Mouse (Mus musculus) embryonic facial prominence, embryonic 10.5 days (tissue): ENCODE measurements at regions not wholly inside any gene's neighbourhood (a gene's known extent, or its start where the extent isn't known, plus 50 kb on each side); places are given as distances from the start of the nearest gene placed in this dataset.

Experiments
- DNase-seq: peaks from one replicate; pipeline ENCODE4 v3.0.0-alpha.2; 2017; ENCODE audit warnings: low spot score
- H3K27ac ChIP-seq: fragments of 300-500 bp; sonication (generic); replicated peaks from 2 replicates; pipeline ENCODE4 v1.5.1; 2016; ENCODE audit warnings: mild to moderate bottlenecking
- H3K27me3 ChIP-seq: fragments of 300-500 bp; sonication (generic); replicated peaks from 2 replicates; pipeline ENCODE4 v1.6.1; 2016; ENCODE audit warnings: low read depth, mild to moderate bottlenecking; ENCODE audit not compliant: poor library complexity, severe bottlenecking
- H3K36me3 ChIP-seq: fragments of 300-500 bp; sonication (generic); replicated peaks from 2 replicates; pipeline ENCODE4 v1.6.1; 2016; ENCODE audit warnings: mild to moderate bottlenecking, moderate library complexity
- H3K4me1 ChIP-seq: fragments of 300-500 bp; sonication (generic); 2 replicates; pipeline ENCODE4 v1.6.1; 2016
- H3K4me3 ChIP-seq: fragments of 300-500 bp; sonication (generic); 2 replicates; pipeline ENCODE4 v1.5.1; 2016; ENCODE audit warnings: mild to moderate bottlenecking, moderate library complexity
- H3K9me3 ChIP-seq: fragments of 300-500 bp; sonication (generic); 2 replicates; pipeline ENCODE4 v1.6.1; 2016; ENCODE audit warnings: mild to moderate bottlenecking
- WGBS: fragments of 180-500 bp; shearing (Covaris S2); methylation state at CpG from one replicate; pipeline ENCODE4 v1.1.7; 2016; 5-methylcytosine and 5-hydroxymethylcytosine counted together

DNA sequence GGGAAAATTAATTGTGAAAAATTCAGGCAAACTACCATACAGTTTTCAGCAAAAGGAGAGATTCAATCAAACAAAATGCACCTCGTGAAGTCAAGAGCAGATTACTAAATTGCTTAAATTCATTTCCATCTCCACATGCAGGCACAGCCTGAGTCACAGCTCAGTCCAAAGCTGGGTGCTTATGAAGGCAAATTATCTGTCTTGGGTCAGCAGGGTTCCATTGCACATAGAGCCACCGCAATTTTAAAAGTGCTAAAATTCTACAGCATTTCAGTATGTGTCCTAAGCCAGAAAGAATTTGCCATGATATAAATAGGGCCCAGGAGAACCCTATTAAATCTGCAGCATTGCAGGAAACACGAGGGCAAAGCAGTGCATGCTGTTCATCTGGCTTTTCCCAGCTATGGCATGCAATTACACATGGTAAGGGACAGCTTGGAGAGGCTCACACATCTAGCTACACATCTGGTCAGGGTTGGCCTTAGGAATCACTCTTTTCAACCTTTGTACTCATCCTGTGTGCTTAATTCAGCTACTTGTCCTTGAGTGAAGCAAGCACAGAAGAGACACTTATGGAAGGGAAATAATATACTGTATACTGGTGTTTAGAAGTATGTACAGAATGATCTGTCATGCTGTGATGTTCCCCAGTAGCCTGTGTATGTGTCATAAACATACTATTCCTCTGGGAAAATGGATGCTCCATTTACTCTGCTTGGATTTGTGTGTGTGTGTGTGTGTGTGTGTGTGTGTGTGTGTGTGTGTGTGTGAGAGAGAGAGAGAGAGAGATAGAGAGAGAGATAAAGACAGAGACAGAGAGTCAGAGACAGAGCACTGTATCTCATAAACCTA lies 271.0 kb upstream of the Myo3a start:
- DNase-seq: no peak
- no peak overlapping the region for H3K4me3 ChIP-seq
- no peak overlapping the region for H3K27ac ChIP-seq
- no peaks in the 10 kb centered on the region for H3K9me3 ChIP-seq
- 0 out of 2 replicates have a peak, but pooled peaks cover 6% of the 10 kb centered on the region for H3K4me1 ChIP-seq
- H3K27me3 ChIP-seq: no peaks in the 10 kb centered on the region
- WGBS: 71% methylated on average over 3 of the region's 3 CpGs
- H3K36me3 ChIP-seq: no peaks in the 10 kb centered on the region

DNA sequence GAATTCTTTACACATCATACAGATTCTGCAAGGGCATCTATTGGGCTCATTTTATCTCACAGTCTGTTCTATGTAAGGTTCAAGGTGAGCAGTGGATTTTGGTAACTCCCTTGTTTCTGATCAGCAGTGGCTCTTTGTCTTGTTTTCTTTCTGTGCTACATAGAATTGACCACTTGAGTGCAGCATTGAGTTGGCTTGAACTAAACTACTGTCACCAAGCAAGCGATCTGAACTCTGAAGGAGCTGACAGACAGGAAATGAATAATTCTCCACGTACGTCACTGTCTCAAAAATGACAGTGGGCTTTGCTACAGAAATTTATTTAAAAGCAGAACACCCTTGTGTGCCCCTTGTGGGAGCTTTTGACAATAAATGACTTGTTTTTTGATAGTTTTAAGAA lies 268.9 kb upstream of the Myo3a start:
- DNase-seq: peak; percentile 21
- H3K36me3 ChIP-seq: no peaks in the 10 kb centered on the region
- peak overlapping the region; percentile 31; the same call in 1 of the 2 replicates for H3K4me3 ChIP-seq
- no peak overlapping the region; the same call in 1 of the 2 replicates for H3K27ac ChIP-seq
- H3K27me3 ChIP-seq: no peaks in the 10 kb centered on the region
- H3K4me1 ChIP-seq: peaks cover 7% of the 10 kb centered on the region; the same call in 1 of the 2 replicates
- 2% methylated on average over 3 of the region's 3 CpGs for whole genome bisulfite sequencing
- no peaks in the 10 kb centered on the region for H3K9me3 ChIP-seq

DNA sequence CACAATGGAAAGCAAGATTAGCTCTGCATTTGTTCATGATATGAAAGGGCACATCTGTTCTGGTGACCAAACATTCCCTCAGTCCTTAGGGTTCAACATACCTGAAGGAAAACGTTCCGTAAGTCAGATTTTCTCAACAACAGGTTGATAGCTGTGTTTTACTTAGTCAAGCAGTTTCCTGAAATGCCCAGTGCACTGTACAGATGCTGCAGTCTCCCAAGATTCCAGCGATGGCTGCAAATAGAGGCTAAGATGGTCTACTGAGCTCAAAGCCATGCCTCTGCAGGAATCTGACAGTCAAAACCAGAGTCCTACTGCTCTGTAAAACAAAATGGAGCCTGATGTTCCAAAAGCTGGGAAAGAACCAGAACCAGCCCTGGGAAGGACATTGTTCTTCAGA lies 268.5 kb upstream of the Myo3a start:
- no peak for DNase-seq
- Histone ChIP-seq H3K36me3 (no peaks in the 10 kb centered on the region), H3K4me1 (peaks cover 11% of the 10 kb centered on the region), H3K9me3 (no peaks in the 10 kb centered on the region), H3K4me3 (0 out of 2 replicates have a peak overlapping the region, but pooled peaks have one; percentile 31), H3K27ac (no peak overlapping the region), H3K27me3 (no peaks in the 10 kb centered on the region)
- 54% methylated on average over 3 of the region's 3 CpGs for WGBS

DNA sequence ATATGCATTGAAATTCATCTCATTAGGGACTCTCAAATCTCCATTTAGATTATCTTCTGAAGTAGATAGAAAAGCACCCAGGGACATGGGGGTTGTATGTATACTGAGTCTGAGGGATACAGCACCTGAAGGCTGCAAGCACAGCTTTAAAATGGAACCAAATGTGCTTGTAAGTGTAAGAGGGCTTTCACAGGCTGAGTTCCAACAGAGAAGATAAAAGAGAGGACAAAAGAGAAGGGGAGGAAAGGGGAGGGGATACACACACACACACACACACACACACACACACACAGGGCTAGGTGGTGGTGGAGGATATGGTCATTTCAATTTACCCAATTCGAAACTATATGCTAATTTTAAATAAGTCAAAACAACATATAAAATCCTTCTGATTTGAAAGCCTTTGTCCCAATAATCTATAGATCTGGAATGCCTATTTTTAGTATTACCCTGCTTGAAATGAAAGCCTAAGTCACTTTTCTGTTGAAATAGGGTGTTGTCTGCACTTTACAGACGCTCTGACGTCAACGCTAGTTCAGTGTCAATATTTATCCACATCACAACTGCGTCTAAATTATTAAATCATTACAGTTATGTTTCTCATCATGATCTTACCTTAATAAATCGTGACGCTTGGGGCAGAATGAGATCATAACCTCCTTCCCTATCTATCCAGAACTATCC lies 263.8 kb upstream of the Myo3a start:
- Histone ChIP-seq H3K36me3 (no peaks in the 10 kb centered on the region), H3K27ac (0 out of 2 replicates have a peak overlapping the region, but pooled peaks have one; percentile 3), H3K9me3 (no peaks in the 10 kb centered on the region), H3K27me3 (no peaks in the 10 kb centered on the region), H3K4me3 (peak overlapping the region; percentile 37), H3K4me1 (peaks cover 16% of the 10 kb centered on the region)
- WGBS: 12% methylated on average over 7 of the region's 7 CpGs
- no peak for DNase-seq

DNA sequence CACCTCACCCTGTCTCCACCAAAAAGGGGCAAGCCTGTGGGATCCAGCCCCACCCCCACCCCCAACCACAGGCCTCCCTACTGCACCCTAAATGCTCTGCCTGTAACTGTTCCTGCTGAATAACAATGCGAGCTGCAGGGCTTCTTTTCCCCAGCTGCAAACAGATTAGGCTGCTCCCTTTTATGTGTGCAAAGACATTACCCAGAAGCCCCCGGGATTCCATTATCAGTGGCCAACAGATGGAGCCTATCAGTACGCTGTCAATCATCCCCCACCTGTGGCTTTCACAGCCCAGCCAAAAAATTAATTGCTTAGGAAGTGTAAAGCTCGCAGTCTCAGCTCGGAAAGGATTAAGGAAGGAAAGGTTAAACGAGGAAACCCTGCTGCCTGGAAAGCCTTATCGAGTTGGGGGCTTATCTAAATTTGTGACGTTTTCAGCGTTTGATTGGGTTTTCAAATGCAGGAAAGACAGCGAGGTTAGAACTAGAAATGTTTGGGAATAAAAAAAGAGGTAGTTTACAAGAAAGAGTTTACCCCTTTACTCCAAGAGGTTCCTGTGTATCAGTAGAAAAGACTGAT lies 263.2 kb upstream of the Myo3a start:
- H3K9me3 ChIP-seq: no peaks in the 10 kb centered on the region
- peak; percentile 52 for DNase-seq
- H3K27me3 ChIP-seq: no peaks in the 10 kb centered on the region
- 0 out of 2 replicates have a peak overlapping the region, but pooled peaks have one; percentile 3 for H3K27ac ChIP-seq
- 2% methylated on average over 10 of the region's 10 CpGs for WGBS
- H3K4me3 ChIP-seq: peak overlapping the region; percentile 37
- no peaks in the 10 kb centered on the region for H3K36me3 ChIP-seq
- peaks cover 11% of the 10 kb centered on the region for H3K4me1 ChIP-seq

DNA sequence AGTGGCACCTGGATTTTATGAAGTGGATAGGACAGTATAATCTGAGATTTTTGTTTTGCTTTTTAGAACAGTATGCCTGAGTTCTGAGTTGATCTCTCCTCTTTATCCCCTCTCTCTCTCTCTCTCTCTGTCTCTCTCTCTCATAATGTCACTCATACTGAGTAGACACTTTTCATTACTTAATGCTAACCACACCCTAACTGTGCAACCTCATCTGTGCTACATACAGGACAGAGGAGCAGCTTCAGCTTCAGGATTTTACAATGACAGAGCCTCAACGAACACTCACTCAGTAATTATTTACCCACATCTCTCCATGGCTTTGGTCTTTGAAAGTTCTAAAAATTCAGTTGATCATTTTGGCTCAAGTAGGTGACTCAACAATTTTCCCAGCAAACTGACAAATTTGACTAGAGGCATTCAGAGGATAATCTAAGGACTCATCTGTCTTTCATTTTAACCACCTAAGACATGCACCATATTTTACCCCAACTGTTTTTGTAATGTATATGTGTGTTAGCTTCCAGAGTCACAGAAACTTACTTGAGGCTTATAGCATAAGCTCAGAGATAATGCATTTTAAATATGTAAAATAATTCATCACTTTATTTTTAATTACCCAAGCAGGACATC lies 256.4 kb upstream of the Myo3a start:
- WGBS: 90% methylated on average over 1 of the region's 1 CpGs
- H3K4me3 ChIP-seq: no peak overlapping the region
- H3K27ac ChIP-seq: no peak overlapping the region
- no peaks in the 10 kb centered on the region for H3K4me1 ChIP-seq
- no peak for DNase-seq
- H3K27me3 ChIP-seq: no peaks in the 10 kb centered on the region
- no peaks in the 10 kb centered on the region for H3K9me3 ChIP-seq
- H3K36me3 ChIP-seq: no peaks in the 10 kb centered on the region

DNA sequence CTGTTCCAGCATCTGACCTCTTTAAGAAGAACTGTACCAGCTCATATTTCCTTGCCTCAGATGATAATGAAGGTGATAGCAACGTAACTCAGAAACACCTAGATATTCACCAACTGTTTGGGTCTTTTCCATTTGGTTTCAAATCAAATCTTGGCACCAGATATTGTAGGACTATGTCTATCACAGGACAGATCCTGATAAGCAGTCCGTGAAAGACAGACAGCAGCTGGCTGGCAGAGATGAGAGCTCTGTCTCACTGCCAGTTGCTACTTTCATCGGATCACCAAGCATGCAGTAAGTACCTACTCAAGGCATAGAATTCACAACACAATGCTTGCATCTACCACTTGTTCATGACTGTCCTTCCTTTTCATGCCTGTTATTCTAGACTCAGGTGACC lies 252.7 kb upstream of the Myo3a start:
- Histone ChIP-seq H3K9me3 (no peaks in the 10 kb centered on the region), H3K4me3 (no peak overlapping the region), H3K36me3 (no peaks in the 10 kb centered on the region), H3K4me1 (no peaks in the 10 kb centered on the region), H3K27me3 (no peaks in the 10 kb centered on the region), H3K27ac (no peak overlapping the region)
- DNase-seq: no peak
- 82% methylated on average over 3 of the region's 3 CpGs for WGBS

DNA sequence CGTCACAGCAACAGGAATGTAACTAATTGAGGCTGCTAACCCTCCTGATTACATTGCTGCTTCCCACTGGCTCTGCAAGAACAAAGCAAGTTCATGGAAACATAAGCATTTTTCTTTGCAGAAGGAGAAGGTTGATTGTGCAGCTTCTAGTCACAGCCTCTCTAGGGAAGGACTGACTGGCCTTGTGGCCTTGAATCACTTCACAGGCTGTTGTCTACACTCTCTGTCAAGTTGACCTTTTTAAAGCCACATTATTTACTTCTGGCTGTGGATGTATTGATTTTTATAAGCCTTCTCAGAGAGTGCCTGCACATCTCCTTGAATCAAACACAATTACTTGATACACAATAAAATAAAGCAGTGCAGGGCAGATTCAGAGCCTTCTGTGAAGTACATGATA lies 251.8 kb upstream of the Myo3a start:
- H3K27ac ChIP-seq: no peak overlapping the region
- DNase-seq: no peak
- 44% methylated on average over 1 of the region's 1 CpGs for WGBS
- no peaks in the 10 kb centered on the region for H3K36me3 ChIP-seq
- H3K27me3 ChIP-seq: no peaks in the 10 kb centered on the region
- H3K4me1 ChIP-seq: no peaks in the 10 kb centered on the region
- H3K4me3 ChIP-seq: no peak overlapping the region
- H3K9me3 ChIP-seq: no peaks in the 10 kb centered on the region

DNA sequence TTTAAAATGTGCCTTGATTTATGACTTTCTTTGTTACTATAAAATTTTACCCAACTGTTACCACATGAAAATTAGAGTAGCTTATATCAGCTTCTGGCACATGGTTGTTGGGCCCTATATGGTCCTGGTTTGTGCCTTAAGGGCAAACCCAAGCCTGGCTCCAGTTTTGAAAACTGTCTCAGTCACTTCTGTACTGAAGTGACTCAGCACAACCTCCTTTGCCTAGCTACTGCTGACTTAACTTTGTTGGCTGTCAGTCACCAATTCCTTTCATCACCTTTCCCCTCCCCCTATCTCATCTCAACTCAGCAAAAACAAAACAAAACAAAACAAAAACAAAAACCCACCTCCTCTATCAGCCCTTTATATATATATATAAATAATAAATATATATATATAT lies 251.0 kb upstream of the Myo3a start:
- Histone ChIP-seq H3K36me3 (no peaks in the 10 kb centered on the region), H3K4me3 (no peak overlapping the region), H3K27ac (no peak overlapping the region), H3K4me1 (no peaks in the 10 kb centered on the region), H3K27me3 (no peaks in the 10 kb centered on the region), H3K9me3 (no peaks in the 10 kb centered on the region)
- no peak for DNase-seq

DNA sequence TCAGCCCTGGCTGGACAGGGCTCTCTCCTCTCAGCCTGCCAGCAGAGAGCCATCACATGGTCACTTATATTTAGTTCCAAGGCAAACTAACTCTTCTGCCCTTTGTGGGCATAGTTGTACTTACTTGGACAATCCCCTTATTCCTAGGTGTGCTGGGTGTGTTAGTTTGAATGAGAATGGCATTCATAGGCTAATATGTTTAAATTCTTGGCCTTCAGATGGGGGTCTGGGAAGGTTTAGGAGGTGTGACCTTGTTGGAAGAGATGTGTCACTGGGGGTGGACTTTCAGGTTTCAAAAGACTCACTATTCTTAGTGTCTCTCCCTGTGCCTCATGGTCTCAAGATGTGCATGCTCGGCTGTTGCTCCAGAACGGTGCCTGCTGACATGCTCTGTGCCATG lies 250.5 kb upstream of the Myo3a start:
- Histone ChIP-seq H3K27ac (no peak overlapping the region), H3K4me1 (no peaks in the 10 kb centered on the region), H3K4me3 (no peak overlapping the region), H3K27me3 (no peaks in the 10 kb centered on the region), H3K36me3 (no peaks in the 10 kb centered on the region), H3K9me3 (no peaks in the 10 kb centered on the region)
- DNase-seq: no peak
- 81% methylated on average over 2 of the region's 2 CpGs for WGBS

DNA sequence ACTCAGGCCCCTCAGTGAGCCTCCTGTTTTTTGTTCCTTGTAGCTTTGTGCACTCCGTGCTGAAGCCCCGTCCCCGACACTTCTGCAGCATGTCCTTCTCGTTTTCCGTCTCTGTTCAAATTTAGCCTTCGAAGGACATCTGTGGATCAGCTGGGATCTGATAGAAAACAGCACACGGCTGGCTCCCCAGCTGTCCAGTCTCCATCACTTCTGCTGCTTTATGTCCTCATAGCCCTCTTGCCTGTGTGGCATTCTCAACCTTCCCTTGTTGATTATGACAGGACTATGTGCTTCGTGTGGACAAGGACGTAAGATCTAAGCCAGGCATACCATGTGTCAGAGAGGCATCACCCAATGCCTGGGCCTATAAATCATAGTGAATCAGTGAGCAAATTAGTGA lies 247.1 kb upstream of the Myo3a start:
- 85% methylated on average over 9 of the region's 9 CpGs for WGBS
- no peaks in the 10 kb centered on the region for H3K36me3 ChIP-seq
- no peaks in the 10 kb centered on the region for H3K9me3 ChIP-seq
- no peaks in the 10 kb centered on the region for H3K27me3 ChIP-seq
- no peaks in the 10 kb centered on the region for H3K4me1 ChIP-seq
- DNase-seq: no peak
- no peak overlapping the region for H3K27ac ChIP-seq
- H3K4me3 ChIP-seq: no peak overlapping the region

DNA sequence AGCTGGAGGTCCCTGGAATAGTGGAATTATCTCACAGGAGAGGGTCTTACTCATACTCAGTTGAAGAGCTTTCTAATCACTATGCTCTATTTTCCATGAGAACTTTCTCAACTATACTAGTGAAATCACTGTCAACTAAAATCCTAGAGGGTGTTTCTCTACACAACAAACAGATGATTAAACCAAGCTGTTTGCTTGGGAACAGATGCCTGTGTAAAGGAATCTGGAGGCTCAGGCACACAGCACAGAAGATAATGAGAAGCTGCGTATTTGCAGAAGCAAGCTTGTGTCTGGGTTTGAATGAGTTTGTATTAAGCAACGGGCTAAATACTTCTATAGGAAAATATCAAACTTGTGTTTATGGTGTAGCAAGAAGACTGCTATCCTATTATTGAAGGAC lies 202.9 kb upstream of the Myo3a start:
- Histone ChIP-seq H3K4me3 (no peak overlapping the region), H3K36me3 (no peaks in the 10 kb centered on the region), H3K27me3 (no peaks in the 10 kb centered on the region), H3K27ac (no peak overlapping the region), H3K4me1 (no peaks in the 10 kb centered on the region), H3K9me3 (no peaks in the 10 kb centered on the region)
- 84% methylated on average over 2 of the region's 2 CpGs for WGBS
- DNase-seq: no peak
